Mouse (Mus musculus) testis, adult 2 months (tissue): Measurements from ENCODE around the gene Esyt1. TPM values are rescaled to one million over a fixed set of nuclear protein-coding genes. Genes with fewer than 3 reads are reported as not detected.

Experiments used
- H3K27ac ChIP-seq: fragments of 200-500 bp; 2 replicates; pipeline ENCODE4 v1.5.1; 2012; ENCODE audit warnings: low read depth, low read length; ENCODE audit not compliant: control insufficient read depth, insufficient read depth
- H3K27me3 ChIP-seq: fragments of 200-500 bp; 2 replicates; pipeline ENCODE4 v1.6.1; 2012; ENCODE audit warnings: mild to moderate bottlenecking, low read length, moderate library complexity; ENCODE audit not compliant: control insufficient read depth, insufficient read depth
- H3K36me3 ChIP-seq: fragments of 200-500 bp; 2 replicates; pipeline ENCODE4 v1.6.1; 2012; ENCODE audit warnings: mild to moderate bottlenecking, low read length; ENCODE audit not compliant: control insufficient read depth, insufficient read depth
- H3K4me1 ChIP-seq: fragments of 200-500 bp; 2 replicates; pipeline ENCODE4 v1.6.1; 2012; ENCODE audit warnings: low read length; ENCODE audit not compliant: control insufficient read depth, insufficient read depth
- H3K4me3 ChIP-seq: fragments of 200-500 bp; 2 replicates; pipeline ENCODE4 v1.5.1; 2012; ENCODE audit warnings: low read depth, mild to moderate bottlenecking, low read length, moderate library complexity, mixed read lengths; ENCODE audit not compliant: control insufficient read depth
- CTCF ChIP-seq: fragments of 200-500 bp; IDR thresholded peaks from 2 replicates; pipeline ENCODE4 v1.5.1; 2012; ENCODE audit warnings: low read depth, mild to moderate bottlenecking, inconsistent platforms, low read length, moderate library complexity; ENCODE audit not compliant: control insufficient read depth, insufficient read depth, insufficient replicate concordance
- POLR2A ChIP-seq: fragments of 200-500 bp; IDR thresholded peaks from 2 replicates; pipeline ENCODE4 v1.6.1; 2012; ENCODE audit warnings: low read depth, mild to moderate bottlenecking, inconsistent platforms, low read length, moderate library complexity; ENCODE audit not compliant: control insufficient read depth
- polyA plus RNA-seq: library from polyadenylated mRNA; depleted of rRNA; stranded (reverse); fragments of >200 nt; gene quantifications from 2 replicates; pipeline ENCODE4 v1.2.3, GENCODE M21; 2012; rRNA removed

The Esyt1 gene
- polyA plus RNA-seq, 1 experiment = 1.6 TPM

DNA sequence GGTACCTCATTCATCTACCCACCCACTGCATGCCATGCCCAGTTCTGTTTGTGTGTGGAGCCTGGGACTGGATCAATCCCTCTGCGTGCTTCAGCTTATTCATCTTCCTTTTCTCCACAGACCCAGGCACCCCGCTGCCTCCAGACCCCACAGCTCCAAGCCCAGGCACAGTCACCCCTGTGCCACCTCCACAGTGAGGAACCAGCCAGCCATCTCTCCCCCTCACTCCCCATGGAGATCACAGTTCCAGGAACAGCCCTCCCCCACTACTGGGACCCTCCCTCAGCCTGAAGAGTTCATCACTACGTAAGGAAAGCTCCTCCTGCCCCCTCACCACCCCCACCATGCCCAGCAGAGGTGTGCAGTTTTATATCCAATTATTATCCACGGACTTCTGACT, 36.9 kb downstream of the Esyt1 start:
- H3K4me3 ChIP-seq = no peak overlapping the region
- H3K27ac ChIP-seq = no peak overlapping the region
- TF ChIP-seq POLR2A = no peak
- no peak for TF ChIP-seq CTCF
- H3K36me3 ChIP-seq = peaks cover 2% of the 10 kb centered on the region
- H3K27me3 ChIP-seq = no peaks in the 10 kb centered on the region
- H3K4me1 ChIP-seq = peaks cover 8% of the 10 kb centered on the region

GRCm38 (mm10) chr10:128487861-128488712, 37.6 kb downstream of the Esyt1 start:
- Histone ChIP-seq H3K4me1 (peaks cover 7% of the 10 kb centered on the region), H3K36me3 (peaks cover 2% of the 10 kb centered on the region), H3K27me3 (no peaks in the 10 kb centered on the region), H3K27ac (no peak overlapping the region), H3K4me3 (no peak overlapping the region)
- no peak for TF ChIP-seq CTCF
- TF ChIP-seq POLR2A = no peak

GRCm38 (mm10) chr10:128486370-128486769, 39.3 kb downstream of the Esyt1 start:
- H3K4me1 ChIP-seq = no peaks in the 10 kb centered on the region
- no peak for TF ChIP-seq POLR2A
- TF ChIP-seq CTCF = no peak
- H3K4me3 ChIP-seq = no peak overlapping the region
- no peaks in the 10 kb centered on the region for H3K27me3 ChIP-seq
- no peak overlapping the region for H3K27ac ChIP-seq
- peaks cover 2% of the 10 kb centered on the region for H3K36me3 ChIP-seq

DNA sequence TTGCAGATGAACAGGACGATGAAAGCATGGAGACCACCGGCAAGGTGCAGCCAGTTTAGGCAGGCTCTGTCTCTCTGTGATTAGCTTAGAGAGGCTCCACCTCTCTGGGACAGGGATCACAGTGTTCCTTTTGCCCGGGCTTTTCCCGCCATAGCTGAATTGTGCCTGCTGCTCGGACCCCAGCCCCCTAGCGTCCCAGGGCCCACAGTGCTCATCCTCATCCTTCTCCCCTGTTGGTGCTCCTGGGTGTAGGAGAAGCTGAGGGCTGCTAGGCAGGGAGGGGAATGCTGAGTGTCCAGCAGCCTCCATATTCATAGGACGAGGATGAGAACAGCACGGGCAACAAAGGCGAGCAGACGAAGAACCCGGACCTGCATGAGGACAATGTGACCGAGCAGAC, 51.3 kb downstream of the Esyt1 start:
- H3K27me3 ChIP-seq = no peaks in the 10 kb centered on the region
- no peak overlapping the region for H3K4me3 ChIP-seq
- no peaks in the 10 kb centered on the region for H3K4me1 ChIP-seq
- no peak for TF ChIP-seq POLR2A
- no peak overlapping the region for H3K27ac ChIP-seq
- H3K36me3 ChIP-seq = peaks cover 9% of the 10 kb centered on the region

GRCm38 (mm10) chr10:128460270-128460630, 65.4 kb downstream of the Esyt1 start:
- Histone ChIP-seq H3K27ac (no peak overlapping the region), H3K4me3 (peak overlapping the region; percentile 4)

More at GRCm38 (mm10) chr10:128460270-128460630, 65.4 kb downstream of the Esyt1 start:
- Histone ChIP-seq H3K27me3 (no peaks in the 10 kb centered on the region), H3K36me3 (peaks cover 2% of the 10 kb centered on the region), H3K4me1 (peaks cover 7% of the 10 kb centered on the region)
- TF ChIP-seq POLR2A = no peak

Other genes with a start within 250 kb of the Esyt1 start
- 0.06 and 0.36 TPM in 2 replicates for gene Il23a, start 227.1 kb downstream of the Esyt1 start, polyA plus RNA-seq
- gene Pan2, start 222.5 kb downstream of the Esyt1 start, polyA plus RNA-seq = 21.1 and 24.6 TPM in 2 replicates
- 7.4 and 9.2 TPM in 2 replicates for gene Cnpy2, start 203.4 kb downstream of the Esyt1 start, polyA plus RNA-seq
- 58.8 and 59.4 TPM in 2 replicates for gene Cs, start 188.1 kb downstream of the Esyt1 start, polyA plus RNA-seq
- 21.2 TPM in 2 replicates for gene Coq10a, start 156.9 kb downstream of the Esyt1 start, polyA plus RNA-seq
- gene Ankrd52, start 148.8 kb downstream of the Esyt1 start, polyA plus RNA-seq = 6.8 and 7.0 TPM in 2 replicates
- gene Slc39a5, start 124.6 kb downstream of the Esyt1 start, polyA plus RNA-seq = 0.14 and 0.18 TPM in 2 replicates
- 22.5 and 27.7 TPM in 2 replicates for gene Nabp2, start 114.4 kb downstream of the Esyt1 start, polyA plus RNA-seq
- gene Rnf41, start 114.2 kb downstream of the Esyt1 start, polyA plus RNA-seq = 82.6 and 84.1 TPM in 2 replicates
- gene Smarcc2, start 66.6 kb downstream of the Esyt1 start, polyA plus RNA-seq = 138 and 141 TPM in 2 replicates
- gene Myl6, start 31.7 kb downstream of the Esyt1 start, polyA plus RNA-seq = 191 and 248 TPM in 2 replicates
- 20.3 and 23.2 TPM in 2 replicates for gene Myl6b, start 27.2 kb downstream of the Esyt1 start, polyA plus RNA-seq
- gene Zc3h10, start 21.9 kb upstream of the Esyt1 start, polyA plus RNA-seq = 29.9 and 33.9 TPM in 2 replicates
- gene Rpl41, start 23.4 kb upstream of the Esyt1 start, polyA plus RNA-seq = 1,504 and 1,952 TPM in 2 replicates
- 31.7 and 36.5 TPM in 2 replicates for gene Pa2g4, start 40.1 kb upstream of the Esyt1 start, polyA plus RNA-seq
- 0.77 and 2.1 TPM in 2 replicates for gene Erbb3, start 63.8 kb upstream of the Esyt1 start, polyA plus RNA-seq
- gene Rps26, start 100.9 kb upstream of the Esyt1 start, polyA plus RNA-seq = 296 and 407 TPM in 2 replicates
- 0.84 and 1.2 TPM in 2 replicates for gene Ikzf4, start 120.1 kb upstream of the Esyt1 start, polyA plus RNA-seq
- 7.0 and 9.7 TPM in 2 replicates for gene Suox, start 148.2 kb upstream of the Esyt1 start, polyA plus RNA-seq
- gene Rab5b, start 170.4 kb upstream of the Esyt1 start, polyA plus RNA-seq = 27.6 and 31.1 TPM in 2 replicates
- gene Pmel, start 178.3 kb upstream of the Esyt1 start, polyA plus RNA-seq = 24.6 and 27.7 TPM in 2 replicates
- gene Cdk2, start 179.2 kb upstream of the Esyt1 start, polyA plus RNA-seq = 53.1 and 61.0 TPM in 2 replicates
- gene Dgka, start 219.0 kb upstream of the Esyt1 start, polyA plus RNA-seq = 124 TPM in 2 replicates
- gene Pym1, start 222.0 kb upstream of the Esyt1 start, polyA plus RNA-seq = 19.5 TPM in 2 replicates